Mouse (Mus musculus) spleen, adult 2 months (tissue): ENCODE results near the gene Rab9. TPM values are rescaled to one million over a fixed set of nuclear protein-coding genes. Genes with fewer than 3 reads are reported as not detected.
A peak's percentile ranks its signal among the peaks of the same experiment; 100 is the strongest.

Source experiments
- DNase-seq, 2 experiments: peaks; one replicate each; pipeline versions ENCODE4 v3.0.0 to v3.0.0-alpha.2; 2012 to 2021; ENCODE audit warnings: low spot score in 2 of 2, low read depth in 1 of 2
- H3K27ac ChIP-seq: fragments of 200-500 bp; 2 replicates; pipeline ENCODE4 v1.5.1; 2012; ENCODE audit warnings: low read length, inconsistent platforms; ENCODE audit not compliant: insufficient read depth
- H3K27me3 ChIP-seq: fragments of 200-500 bp; 2 replicates; pipeline ENCODE4 v1.6.1; 2012; ENCODE audit warnings: mild to moderate bottlenecking, moderate library complexity, low read length, inconsistent platforms; ENCODE audit not compliant: control insufficient read depth, insufficient read depth
- H3K36me3 ChIP-seq: fragments of 200-500 bp; 2 replicates; pipeline ENCODE4 v1.6.1; 2012; ENCODE audit warnings: mild to moderate bottlenecking, low read length, inconsistent platforms; ENCODE audit not compliant: control insufficient read depth, insufficient read depth
- H3K4me1 ChIP-seq: fragments of 200-500 bp; 2 replicates; pipeline ENCODE4 v1.6.1; 2011; ENCODE audit warnings: inconsistent platforms; ENCODE audit not compliant: control insufficient read depth, insufficient read depth, insufficient read length
- H3K4me3 ChIP-seq: fragments of 200-500 bp; 2 replicates; pipeline ENCODE4 v1.5.1; 2011; ENCODE audit warnings: mild to moderate bottlenecking, inconsistent platforms; ENCODE audit not compliant: insufficient read depth, insufficient read length; ENCODE audit errors: extremely low read depth
- CTCF ChIP-seq: fragments of 200-500 bp; IDR thresholded peaks from 2 replicates; pipeline ENCODE4 v1.5.1; 2011; ENCODE audit warnings: mild to moderate bottlenecking, inconsistent platforms; ENCODE audit not compliant: insufficient read depth, insufficient read length, insufficient replicate concordance; ENCODE audit errors: extremely low read depth
- POLR2A ChIP-seq: fragments of 200-500 bp; IDR thresholded peaks from 2 replicates; pipeline ENCODE4 v1.6.1; 2011; ENCODE audit warnings: low read depth, low read length, inconsistent platforms
- WGBS: fragments of 180-500 bp; shearing (Covaris S2); methylation state at CpG from one replicate; pipeline ENCODE4 v1.1.7; 2018; 5-methylcytosine and 5-hydroxymethylcytosine counted together
- polyA plus RNA-seq: library from polyadenylated mRNA; depleted of rRNA; stranded (reverse); fragments of >200 nt; gene quantifications from 2 replicates; pipeline ENCODE4 v1.2.3, GENCODE M21; 2012

Rab9 gene
- polyA plus RNA-seq, 1 experiment: 1.5 TPM

- H3K4me1 ChIP-seq: no peaks in the 10 kb centered on the region
- H3K4me3 ChIP-seq: no peak overlapping the region
- no peaks in the 10 kb centered on the region for H3K27me3 ChIP-seq
- H3K36me3 ChIP-seq: no peaks in the 10 kb centered on the region
- H3K27ac ChIP-seq: no peak overlapping the region
- DNase-seq: no peak
- no peak for TF ChIP-seq POLR2A
- no peak for TF ChIP-seq CTCF
- WGBS: 96% methylated on average over 2 of the region's 2 CpGs
These were observed 15.4 kb upstream of the Rab9 start for GRCm38 (mm10) chrX:166495052-166495451.

- peak in 1 of 2 experiments; percentile 9 for DNase-seq
- TF ChIP-seq POLR2A: no peak
- TF ChIP-seq CTCF: no peak
- Histone ChIP-seq H3K4me1 (no peaks in the 10 kb centered on the region; the same call in 1 of the 2 replicates), H3K27me3 (no peaks in the 10 kb centered on the region), H3K4me3 (peak overlapping the region; percentile 98), H3K36me3 (no peaks in the 10 kb centered on the region; the same call in 1 of the 2 replicates), H3K27ac (peak overlapping the region; percentile 78)
- WGBS: 29% methylated on average over 28 of the region's 28 CpGs
These were observed 869 bp downstream of the Rab9 start for GRCm38 (mm10) chrX:166478631-166479364.

- no peaks in the 10 kb centered on the region; the same call in 1 of the 2 replicates for H3K36me3 ChIP-seq
- H3K27me3 ChIP-seq: no peaks in the 10 kb centered on the region
- no peaks in the 10 kb centered on the region; the same call in 1 of the 2 replicates for H3K4me1 ChIP-seq
- 81% methylated on average over 6 of the region's 6 CpGs for WGBS
- DNase-seq: no peak
- no peak overlapping the region for H3K4me3 ChIP-seq
- no peak for TF ChIP-seq POLR2A
- TF ChIP-seq CTCF: no peak
- H3K27ac ChIP-seq: no peak overlapping the region
These were observed 2.3 kb downstream of the Rab9 start for GRCm38 (mm10) chrX:166477393-166477792.

- peaks cover 4% of the 10 kb centered on the region; the same call in 1 of the 2 replicates for H3K4me1 ChIP-seq
- no peak for TF ChIP-seq POLR2A
- TF ChIP-seq CTCF: no peak
These were observed 7.1 kb downstream of the Rab9 start for GRCm38 (mm10) chrX:166472612-166473011.

GRCm38 (mm10) chrX:166468321-166468720 is 11.3 kb downstream of the Rab9 start:
- Histone ChIP-seq H3K27ac (no peak overlapping the region), H3K36me3 (no peaks in the 10 kb centered on the region), H3K27me3 (no peaks in the 10 kb centered on the region), H3K4me1 (peaks cover 4% of the 10 kb centered on the region; the same call in 1 of the 2 replicates), H3K4me3 (no peak overlapping the region)
- TF ChIP-seq POLR2A: no peak
- no peak for TF ChIP-seq CTCF
- peak; percentile 30 to 42 for DNase-seq
- 73% methylated on average over 7 of the region's 7 CpGs for WGBS

More at GRCm38 (mm10) chrX:166472612-166473011, 7.1 kb downstream of the Rab9 start:
- Histone ChIP-seq H3K4me3 (no peak overlapping the region), H3K27me3 (no peaks in the 10 kb centered on the region), H3K36me3 (no peaks in the 10 kb centered on the region; the same call in 1 of the 2 replicates), H3K27ac (no peak overlapping the region)
- DNase-seq: no peak
- WGBS: 82% methylated on average over 6 of the region's 6 CpGs

- Histone ChIP-seq H3K36me3 (no peaks in the 10 kb centered on the region), H3K27ac (no peak overlapping the region), H3K27me3 (no peaks in the 10 kb centered on the region), H3K4me1 (no peaks in the 10 kb centered on the region), H3K4me3 (no peak overlapping the region)
- TF ChIP-seq CTCF: no peak
- TF ChIP-seq POLR2A: no peak
- 80% methylated on average over 1 of the region's 1 CpGs for WGBS
- no peak for DNase-seq
These were observed 24.1 kb downstream of the Rab9 start for GRCm38 (mm10) chrX:166455525-166455924.

GRCm38 (mm10) chrX:166454331-166454730 is 25.3 kb downstream of the Rab9 start:
- TF ChIP-seq CTCF (no peak), POLR2A (no peak)
- Histone ChIP-seq H3K27me3 (no peaks in the 10 kb centered on the region), H3K27ac (no peak overlapping the region), H3K36me3 (no peaks in the 10 kb centered on the region; the same call in 1 of the 2 replicates), H3K4me1 (no peaks in the 10 kb centered on the region), H3K4me3 (no peak overlapping the region)
- DNase-seq: no peak
- WGBS: 75% methylated on average over 3 of the region's 3 CpGs
